In genomic region chr13:12460443-12460842, GRCm38 (mm10) we compare ENCODE assay signal across 8 mouse cellular contexts. TPM values are rescaled to one million over a fixed set of nuclear protein-coding genes. Genes with fewer than 3 reads are reported as not detected.
DNase-seq lines count a peak whose midpoint lies in the region; ATAC-seq lines count a peak whose summit lies in the region.

No protein-coding gene starts in this region.

- peak; percentile 67 for DNase-seq in urinary bladder, postnatal 14 days (ENCODE audit: low spot score)
- no peak for DNase-seq in urinary bladder, adult 2 months (ENCODE audit: low spot score)
- peak; percentile 24 for DNase-seq in embryonic facial prominence, embryonic 10.5 days (ENCODE audit: low spot score)
- DNase-seq in heart, adult 9 months (ENCODE audit: low spot score in 2 of 2): peak; percentile 68 to 73
- peak; percentile 63 to 72 for DNase-seq in kidney, adult 8-10 months
- DNase-seq in spleen, postnatal 14 days (ENCODE audit: low spot score in 2 of 2): peak; percentile 53 to 63

- ATAC-seq in limb, embryonic 13.5 days (ENCODE audit: low FRiP score, low read depth): no peak
- no peak for ATAC-seq in midbrain, embryonic 13.5 days

- peak overlapping the region; percentile 83 for H3K4me2 ChIP-seq in limb, embryonic 13.5 days (replicated peaks)
- peak overlapping the region; percentile 80 for H3K4me2 ChIP-seq in midbrain, embryonic 13.5 days (replicated peaks)

- H3K9ac ChIP-seq in limb, embryonic 13.5 days: peak overlapping the region; percentile 84
- peak overlapping the region; percentile 73 for H3K9ac ChIP-seq in midbrain, embryonic 13.5 days (replicated peaks)

- H3K4me1 ChIP-seq in embryonic facial prominence, embryonic 10.5 days: peaks cover 13% of the 10 kb centered on the region
- peaks cover 12% of the 10 kb centered on the region for H3K4me1 ChIP-seq in limb, embryonic 13.5 days
- H3K4me1 ChIP-seq in midbrain, embryonic 13.5 days (replicated peaks): peaks cover 15% of the 10 kb centered on the region

- no peaks in the 10 kb centered on the region for H3K27me3 ChIP-seq in embryonic facial prominence, embryonic 10.5 days (replicated peaks; ENCODE audit: low read depth, poor library complexity, severe bottlenecking)
- no peaks in the 10 kb centered on the region for H3K27me3 ChIP-seq in limb, embryonic 13.5 days
- no peaks in the 10 kb centered on the region for H3K27me3 ChIP-seq in midbrain, embryonic 13.5 days

- H3K36me3 ChIP-seq in embryonic facial prominence, embryonic 10.5 days (replicated peaks): no peaks in the 10 kb centered on the region
- peaks cover 15% of the 10 kb centered on the region for H3K36me3 ChIP-seq in limb, embryonic 13.5 days
- H3K36me3 ChIP-seq in midbrain, embryonic 13.5 days: peaks cover 5% of the 10 kb centered on the region; the same call in 1 of the 2 replicates

- no peak overlapping the region for H3K27ac ChIP-seq in embryonic facial prominence, embryonic 10.5 days (replicated peaks)
- H3K27ac ChIP-seq in limb, embryonic 13.5 days: peak overlapping the region; percentile 39; the same call in 1 of the 2 replicates
- H3K27ac ChIP-seq in midbrain, embryonic 13.5 days: 0 out of 2 replicates have a peak overlapping the region, but pooled peaks have one; percentile 48

- peak overlapping the region; percentile 82 for H3K4me3 ChIP-seq in embryonic facial prominence, embryonic 10.5 days
- H3K4me3 ChIP-seq in limb, embryonic 13.5 days: peak overlapping the region; percentile 75
- peak overlapping the region; percentile 63 for H3K4me3 ChIP-seq in midbrain, embryonic 13.5 days (replicated peaks)

- no peaks in the 10 kb centered on the region for H3K9me3 ChIP-seq in embryonic facial prominence, embryonic 10.5 days
- no peaks in the 10 kb centered on the region for H3K9me3 ChIP-seq in limb, embryonic 13.5 days
- H3K9me3 ChIP-seq in midbrain, embryonic 13.5 days: no peaks in the 10 kb centered on the region

- 13% methylated on average over 8 of the region's 8 CpGs for WGBS in embryonic facial prominence, embryonic 10.5 days
- WGBS in limb, embryonic 13.5 days: 9% methylated on average over 8 of the region's 8 CpGs
- 5% methylated on average over 8 of the region's 8 CpGs for WGBS in midbrain, embryonic 13.5 days

RNA-seq across cellular contexts. Expression of gene Lgals8, which starts 4.3 kb away (rescaled TPM):
- polyA plus RNA-seq in urinary bladder, adult 2 months (2012; rRNA removed): 72.1 and 76.1 TPM in 2 replicates
- polyA plus RNA-seq in embryonic facial prominence, embryonic 10.5 days (2016; fragmentation: Nextera tagmentation; extraction: Ambion mirVana): 7.8 and 9.0 TPM in 2 replicates
- 17.9 and 18.9 TPM in 2 replicates for polyA plus RNA-seq in limb, embryonic 13.5 days (2015; fragmentation: Nextera tagmentation; extraction: Ambion mirVana)
- 15.1 and 15.7 TPM in 2 replicates for polyA plus RNA-seq in midbrain, embryonic 13.5 days (2015; fragmentation: Nextera tagmentation; extraction: Ambion mirVana)

RNA-seq across cellular contexts. Expression of gene Edaradd, which starts 59.8 kb away (rescaled TPM):
- 1.0 and 1.3 TPM in 2 replicates for polyA plus RNA-seq in urinary bladder, adult 2 months (2012; rRNA removed)
- polyA plus RNA-seq in embryonic facial prominence, embryonic 10.5 days (2016; fragmentation: Nextera tagmentation; extraction: Ambion mirVana): 2.6 and 2.7 TPM in 2 replicates
- polyA plus RNA-seq in limb, embryonic 13.5 days (2015; fragmentation: Nextera tagmentation; extraction: Ambion mirVana): 3.2 and 3.5 TPM in 2 replicates
- 1.3 TPM in 2 replicates for polyA plus RNA-seq in midbrain, embryonic 13.5 days (2015; fragmentation: Nextera tagmentation; extraction: Ambion mirVana)
